Mouse (Mus musculus) hindbrain, embryonic 16.5 days (tissue): Measurements from ENCODE around the gene Prss54. TPM values are rescaled to one million over a fixed set of nuclear protein-coding genes. Genes with fewer than 3 reads are reported as not detected.

ENCODE experiments used
- ATAC-seq: fragments of 200-750 bp; cut with Nextera tagmentation; 2 replicates; pipeline ENCODE4 v1.8.0; 2017; ENCODE audit warnings: moderate TSS enrichment, moderate library complexity
- H3K27ac ChIP-seq: fragments of 300-500 bp; sonication (generic); 2 replicates; pipeline ENCODE4 v1.5.1; 2014; ENCODE audit warnings: low read depth, mild to moderate bottlenecking, control low read depth, low read length, moderate library complexity
- H3K27me3 ChIP-seq: fragments of 300-500 bp; sonication (generic); replicated peaks from 2 replicates; pipeline ENCODE4 v1.6.1; 2014; ENCODE audit warnings: low read length; ENCODE audit not compliant: control insufficient read depth, insufficient read depth
- H3K36me3 ChIP-seq: fragments of 300-500 bp; sonication (generic); 2 replicates; pipeline ENCODE4 v1.6.1; 2014; ENCODE audit warnings: mild to moderate bottlenecking, low read length, moderate library complexity, mixed read lengths; ENCODE audit not compliant: control insufficient read depth, insufficient read depth
- H3K4me1 ChIP-seq: fragments of 300-500 bp; sonication (generic); 2 replicates; pipeline ENCODE4 v1.6.1; 2014; ENCODE audit warnings: low read depth, low read length; ENCODE audit not compliant: control insufficient read depth, insufficient read depth
- H3K4me2 ChIP-seq: fragments of 300-500 bp; sonication (generic); 2 replicates; pipeline ENCODE4 v1.6.1; 2014; ENCODE audit warnings: mild to moderate bottlenecking, low read length, control low read depth, moderate library complexity
- H3K4me3 ChIP-seq: fragments of 300-500 bp; sonication (generic); 2 replicates; pipeline ENCODE4 v1.5.1; 2014; ENCODE audit warnings: mild to moderate bottlenecking, low read length, control low read depth, moderate library complexity
- H3K9ac ChIP-seq: fragments of 300-500 bp; sonication (generic); 2 replicates; pipeline ENCODE4 v1.6.1; 2014; ENCODE audit warnings: low read depth, mild to moderate bottlenecking, control low read depth, low read length, moderate library complexity
- H3K9me3 ChIP-seq: fragments of 300-500 bp; sonication (generic); 2 replicates; pipeline ENCODE4 v1.6.1; 2014; ENCODE audit warnings: mild to moderate bottlenecking, low read length, moderate library complexity; ENCODE audit not compliant: control insufficient read depth
- whole genome bisulfite sequencing: fragments of 180-500 bp; shearing (Covaris S2); extraction: QIAGEN DNeasy Blood & Tissue Kit; methylation state at CpG from one replicate; pipeline ENCODE4 v1.1.7; 2014; 5-methylcytosine and 5-hydroxymethylcytosine counted together
- polyA plus RNA-seq: library from polyadenylated mRNA; unstranded; fragments of >200 nt; fragmentation: Nextera tagmentation; extraction: Ambion mirVana; gene quantifications from 2 replicates; pipeline ENCODE4 v1.2.1, GENCODE M21; 2015

Prss54 gene
- polyA plus RNA-seq, 1 experiment from 2014 or later, result not detected

DNA sequence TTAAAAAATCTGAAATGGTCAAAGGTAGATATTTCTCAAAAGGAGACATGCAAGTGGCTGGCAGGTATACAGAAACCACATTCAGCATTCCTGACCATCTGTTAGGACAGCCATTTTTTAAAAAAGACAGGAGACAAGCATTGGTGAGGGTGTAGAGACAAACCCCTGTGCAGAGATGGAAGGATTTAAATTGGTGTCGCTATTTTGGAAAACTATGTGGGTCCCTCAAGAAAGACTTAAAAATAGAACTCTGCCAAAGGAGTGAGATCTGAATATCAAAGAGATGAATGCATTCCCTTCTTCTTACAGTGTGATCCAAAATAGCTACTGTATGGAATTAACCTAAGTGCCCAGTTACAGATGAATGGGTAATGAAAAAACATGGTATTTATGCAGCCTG lies 11.2 kb upstream of the Prss54 start:
- no peak for ATAC-seq
- Histone ChIP-seq H3K4me1 (no peaks in the 10 kb centered on the region), H3K27ac (no peak overlapping the region), H3K4me3 (no peak overlapping the region), H3K36me3 (no peaks in the 10 kb centered on the region), H3K9me3 (peaks cover 2% of the 10 kb centered on the region; the same call in 1 of the 2 replicates), H3K4me2 (no peak overlapping the region), H3K9ac (no peak overlapping the region), H3K27me3 (no peaks in the 10 kb centered on the region)
- WGBS, result 81% methylated on average over 1 of the region's 1 CpGs

DNA sequence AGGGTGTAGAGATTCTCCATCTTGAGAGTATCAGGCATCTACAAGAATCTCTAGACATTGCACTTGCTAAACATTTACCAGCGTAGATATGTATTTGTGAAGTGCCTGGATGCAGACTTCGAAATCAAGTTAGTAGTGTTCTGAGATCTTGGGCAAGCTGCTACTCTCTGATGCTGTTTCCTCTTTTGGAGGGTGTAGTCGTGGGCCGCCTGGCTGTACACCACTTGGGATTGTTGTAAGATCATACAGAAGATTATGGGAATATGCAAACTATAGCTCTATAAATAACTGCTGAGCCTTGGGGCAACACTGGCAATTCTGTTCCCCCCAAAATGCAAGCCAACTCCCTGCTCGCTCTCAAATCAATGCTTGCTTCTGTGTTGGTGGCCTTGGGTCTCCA lies 3.0 kb downstream of the Prss54 start:
- no peak overlapping the region for H3K4me2 ChIP-seq
- H3K4me3 ChIP-seq, result no peak overlapping the region
- 88% methylated on average over 5 of the region's 5 CpGs for WGBS
- H3K27ac ChIP-seq, result no peak overlapping the region
- H3K27me3 ChIP-seq, result no peaks in the 10 kb centered on the region
- no peak overlapping the region for H3K9ac ChIP-seq
- peaks cover 9% of the 10 kb centered on the region for H3K9me3 ChIP-seq
- no peaks in the 10 kb centered on the region for H3K36me3 ChIP-seq
- no peak for ATAC-seq
- H3K4me1 ChIP-seq, result no peaks in the 10 kb centered on the region

DNA sequence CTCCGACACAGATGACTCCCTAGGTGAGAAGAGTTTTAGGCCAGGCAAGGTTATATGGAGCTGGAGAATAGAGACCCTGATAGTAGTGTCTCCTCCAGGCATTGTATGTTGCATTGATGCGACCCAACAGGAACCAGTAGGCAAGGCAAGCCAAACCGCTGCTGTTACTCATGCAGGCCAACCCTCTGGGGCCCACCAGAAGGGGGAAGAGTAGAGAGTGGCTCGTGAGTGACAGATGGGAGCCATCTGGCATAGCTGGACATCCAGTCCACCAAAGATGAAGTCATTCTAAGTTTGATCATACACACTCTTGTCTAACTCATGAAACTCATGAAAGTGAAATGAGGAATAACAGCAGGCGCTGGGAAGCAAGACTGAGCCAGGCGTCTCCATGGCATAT lies 9.3 kb downstream of the Prss54 start:
- H3K9me3 ChIP-seq, result peaks cover 9% of the 10 kb centered on the region
- WGBS, result 75% methylated on average over 6 of the region's 6 CpGs

DNA sequence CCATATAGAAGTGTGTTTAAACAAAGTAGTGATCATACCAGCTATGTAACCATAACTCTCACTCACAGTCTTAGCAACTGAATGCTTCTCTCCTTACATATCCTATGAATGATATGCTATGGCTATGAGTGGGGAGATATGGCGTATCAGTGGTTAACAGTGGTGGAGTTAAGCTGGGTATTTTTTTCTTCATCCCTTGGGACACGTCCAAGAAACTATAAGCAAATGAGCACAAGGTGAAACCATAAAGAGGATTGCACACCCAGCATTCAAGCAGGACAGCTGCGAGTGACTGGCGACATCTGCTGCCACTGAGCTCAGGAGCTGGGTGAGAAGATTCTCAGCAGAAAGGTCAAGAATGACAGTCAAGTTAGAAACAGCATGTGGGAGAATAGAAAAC lies 9.9 kb downstream of the Prss54 start:
- ATAC-seq, result no peak
- no peak overlapping the region for H3K27ac ChIP-seq
- H3K4me1 ChIP-seq, result no peaks in the 10 kb centered on the region
- H3K4me2 ChIP-seq, result no peak overlapping the region
- H3K27me3 ChIP-seq, result no peaks in the 10 kb centered on the region
- H3K9me3 ChIP-seq, result peaks cover 8% of the 10 kb centered on the region
- H3K36me3 ChIP-seq, result no peaks in the 10 kb centered on the region
- WGBS, result 67% methylated on average over 4 of the region's 4 CpGs
- H3K4me3 ChIP-seq, result no peak overlapping the region
- H3K9ac ChIP-seq, result no peak overlapping the region

More for the DNA sequence above, 9.3 kb downstream of the Prss54 start:
- Histone ChIP-seq H3K4me2 (no peak overlapping the region), H3K36me3 (no peaks in the 10 kb centered on the region), H3K4me3 (no peak overlapping the region), H3K4me1 (no peaks in the 10 kb centered on the region), H3K27me3 (no peaks in the 10 kb centered on the region), H3K9ac (no peak overlapping the region), H3K27ac (no peak overlapping the region)
- no peak for ATAC-seq

DNA sequence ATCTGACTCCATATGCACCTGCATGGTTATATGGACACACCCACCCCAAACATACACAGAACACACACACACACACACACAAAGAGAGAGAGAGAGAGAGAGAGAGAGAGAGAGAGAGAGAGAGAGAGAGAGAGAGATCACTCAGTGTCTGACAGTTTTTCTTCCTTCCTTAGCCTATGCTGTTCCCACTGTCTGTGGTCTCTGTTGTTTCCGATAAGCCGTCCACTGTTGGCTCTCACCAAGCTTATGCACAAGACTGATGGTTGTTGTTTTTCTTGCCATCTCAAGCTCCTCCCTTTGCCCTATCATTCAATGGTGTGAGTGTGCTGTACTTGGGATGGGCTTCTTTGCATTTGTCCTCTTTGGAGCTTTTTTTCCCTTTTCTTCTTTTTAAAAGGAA lies 20.2 kb downstream of the Prss54 start:
- Histone ChIP-seq H3K27me3 (no peaks in the 10 kb centered on the region), H3K4me1 (0 out of 2 replicates have a peak, but pooled peaks cover under 1% of the 10 kb centered on the region), H3K4me3 (no peak overlapping the region), H3K4me2 (no peak overlapping the region), H3K36me3 (no peaks in the 10 kb centered on the region), H3K27ac (no peak overlapping the region), H3K9me3 (no peaks in the 10 kb centered on the region), H3K9ac (no peak overlapping the region)
- no peak for ATAC-seq
- 89% methylated on average over 2 of the region's 2 CpGs for WGBS

DNA sequence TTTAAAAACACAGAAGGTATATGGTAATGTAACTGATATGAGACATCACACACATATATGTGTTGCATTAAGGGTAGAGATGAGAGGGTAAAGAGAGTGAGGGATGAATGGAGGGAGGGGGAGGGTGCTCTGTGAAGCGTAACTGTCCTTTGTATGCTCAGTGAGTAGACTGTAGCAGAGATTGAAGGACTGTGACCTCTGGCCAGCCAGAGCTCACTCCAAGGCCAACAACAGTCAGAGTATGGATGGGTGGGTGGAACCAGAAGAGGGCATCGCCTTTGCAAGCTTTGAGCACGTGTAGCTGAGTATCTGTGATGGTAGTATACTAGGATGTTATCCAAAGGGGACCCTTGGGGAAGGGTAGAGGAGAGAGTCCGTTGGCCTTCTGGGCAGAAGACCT lies 24.6 kb downstream of the Prss54 start:
- 60% methylated on average over 4 of the region's 4 CpGs for WGBS
- no peaks in the 10 kb centered on the region for H3K9me3 ChIP-seq
- H3K9ac ChIP-seq, result no peak overlapping the region
- no peak for ATAC-seq
- H3K4me2 ChIP-seq, result no peak overlapping the region
- no peaks in the 10 kb centered on the region for H3K36me3 ChIP-seq
- peaks cover 11% of the 10 kb centered on the region for H3K4me1 ChIP-seq
- H3K27ac ChIP-seq, result no peak overlapping the region
- H3K27me3 ChIP-seq, result no peaks in the 10 kb centered on the region
- H3K4me3 ChIP-seq, result no peak overlapping the region

DNA sequence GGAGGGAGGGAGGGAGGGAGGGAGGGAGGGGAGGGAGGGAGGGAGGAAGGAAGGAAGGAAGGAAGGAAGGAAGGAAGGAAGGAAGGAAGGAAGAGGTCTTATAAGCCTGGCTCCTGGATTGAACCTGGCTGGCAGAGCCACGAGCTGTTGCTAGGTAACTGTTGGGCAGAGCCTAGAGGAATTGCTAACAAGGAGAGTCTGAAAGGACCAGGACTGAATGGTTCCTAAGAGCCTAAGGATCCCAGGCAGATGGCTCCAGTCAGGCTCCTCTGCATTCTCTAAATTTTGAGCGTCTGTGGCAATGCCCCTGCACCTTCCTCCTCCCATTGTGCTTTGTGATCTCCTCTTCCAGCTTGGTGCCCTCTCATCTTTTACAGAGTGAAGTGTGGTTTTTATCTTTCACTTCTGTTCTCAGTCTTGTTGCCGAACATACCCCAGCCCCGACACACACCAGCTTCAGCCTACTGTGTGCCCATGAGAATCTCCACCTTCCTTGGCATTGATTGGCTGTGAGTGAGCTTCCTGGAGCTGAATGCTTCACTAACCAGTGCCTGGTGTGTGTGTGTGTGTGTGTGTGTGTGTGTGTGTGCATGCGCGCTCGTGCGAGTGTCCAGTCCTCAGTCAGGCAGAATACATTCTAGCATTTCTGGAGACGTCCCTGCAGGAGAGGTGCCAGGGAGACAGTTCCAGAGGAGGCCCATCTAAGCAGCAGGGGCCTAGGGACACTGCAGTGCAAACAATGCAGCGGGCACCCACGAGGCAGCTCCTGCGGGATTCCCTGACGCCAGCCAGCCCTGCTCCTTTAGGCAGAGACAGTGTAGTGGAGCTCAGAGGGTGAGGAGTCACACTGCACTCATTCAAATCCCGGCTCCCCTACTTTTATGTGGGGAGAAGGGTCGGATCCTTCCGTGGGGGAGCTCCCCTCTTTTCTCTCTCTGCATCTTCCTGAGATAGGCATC lies 26.0 kb downstream of the Prss54 start:
- peak overlapping the region; percentile 37 for H3K4me2 ChIP-seq
- H3K9ac ChIP-seq, result peak overlapping the region; percentile 38
- 45% methylated on average over 16 of the region's 16 CpGs for WGBS

DNA sequence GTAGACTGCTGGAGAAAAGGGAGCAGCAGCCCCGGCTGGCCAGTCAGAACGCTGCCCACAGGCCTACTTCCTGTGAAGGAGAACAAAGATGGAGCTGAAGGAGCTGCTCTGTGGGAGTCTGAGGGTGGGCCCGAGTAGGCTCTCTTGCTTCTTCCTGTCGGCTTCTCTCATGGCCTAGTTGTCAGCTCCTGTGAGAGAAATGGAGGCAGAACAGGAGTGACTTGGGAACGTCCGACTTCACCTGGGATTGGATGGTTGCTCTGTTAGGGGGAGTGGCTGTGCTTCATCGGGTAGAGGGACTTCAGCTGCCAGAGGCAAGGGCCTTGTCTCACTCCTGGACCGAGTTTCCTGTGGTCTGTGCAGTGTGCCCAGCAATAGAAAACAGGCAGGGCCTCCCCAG lies 28.2 kb downstream of the Prss54 start:
- H3K9ac ChIP-seq, result no peak overlapping the region

More for the DNA sequence above, 26.0 kb downstream of the Prss54 start:
- H3K4me1 ChIP-seq, result peaks cover 11% of the 10 kb centered on the region
- no peaks in the 10 kb centered on the region for H3K9me3 ChIP-seq
- peak; percentile 89 for ATAC-seq
- H3K4me3 ChIP-seq, result no peak overlapping the region
- no peaks in the 10 kb centered on the region for H3K27me3 ChIP-seq
- H3K36me3 ChIP-seq, result no peaks in the 10 kb centered on the region
- peak overlapping the region; percentile 67 for H3K27ac ChIP-seq

DNA sequence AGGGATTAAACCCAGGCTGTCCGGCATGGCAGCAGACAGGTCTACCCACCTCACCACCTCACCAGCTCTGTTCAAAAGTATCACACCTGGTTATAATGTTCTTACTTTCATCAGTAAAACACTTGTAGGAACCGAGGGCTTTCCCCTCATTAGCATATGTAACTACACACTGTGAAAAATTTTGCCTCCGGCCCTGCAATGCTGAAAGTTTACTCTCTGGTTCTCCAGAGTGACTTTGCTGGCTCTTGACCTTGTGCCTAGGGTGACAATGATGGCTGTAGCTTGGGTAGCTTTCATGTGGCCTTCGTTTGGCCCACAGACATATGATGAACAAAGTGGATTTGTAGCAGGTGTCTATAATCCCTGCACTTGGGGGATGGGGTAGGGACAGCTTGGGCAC lies 29.2 kb downstream of the Prss54 start:
- Histone ChIP-seq H3K9ac (no peak overlapping the region), H3K27ac (no peak overlapping the region), H3K27me3 (no peaks in the 10 kb centered on the region), H3K9me3 (no peaks in the 10 kb centered on the region), H3K4me3 (no peak overlapping the region), H3K36me3 (no peaks in the 10 kb centered on the region), H3K4me1 (peaks cover 11% of the 10 kb centered on the region), H3K4me2 (no peak overlapping the region)
- WGBS, result 83% methylated on average over 4 of the region's 4 CpGs
- ATAC-seq, result no peak

More for the DNA sequence above, 28.2 kb downstream of the Prss54 start:
- Histone ChIP-seq H3K36me3 (no peaks in the 10 kb centered on the region), H3K27me3 (no peaks in the 10 kb centered on the region), H3K4me2 (no peak overlapping the region), H3K4me3 (no peak overlapping the region), H3K4me1 (peaks cover 11% of the 10 kb centered on the region), H3K9me3 (no peaks in the 10 kb centered on the region), H3K27ac (no peak overlapping the region)
- WGBS, result 59% methylated on average over 8 of the region's 8 CpGs
- no peak for ATAC-seq
